Mouse (Mus musculus) adrenal gland, adult (tissue): Measurements from ENCODE around the gene Plcl2.

Source experiments
- DNase-seq, 2 experiments: peaks; one replicate each; pipeline ENCODE4 v3.0.0; 2022 to 2023; ENCODE audit warnings: low spot score in 1 of 2; ENCODE audit not compliant: inconsistent age in 2 of 2

Plcl2 gene

DNA sequence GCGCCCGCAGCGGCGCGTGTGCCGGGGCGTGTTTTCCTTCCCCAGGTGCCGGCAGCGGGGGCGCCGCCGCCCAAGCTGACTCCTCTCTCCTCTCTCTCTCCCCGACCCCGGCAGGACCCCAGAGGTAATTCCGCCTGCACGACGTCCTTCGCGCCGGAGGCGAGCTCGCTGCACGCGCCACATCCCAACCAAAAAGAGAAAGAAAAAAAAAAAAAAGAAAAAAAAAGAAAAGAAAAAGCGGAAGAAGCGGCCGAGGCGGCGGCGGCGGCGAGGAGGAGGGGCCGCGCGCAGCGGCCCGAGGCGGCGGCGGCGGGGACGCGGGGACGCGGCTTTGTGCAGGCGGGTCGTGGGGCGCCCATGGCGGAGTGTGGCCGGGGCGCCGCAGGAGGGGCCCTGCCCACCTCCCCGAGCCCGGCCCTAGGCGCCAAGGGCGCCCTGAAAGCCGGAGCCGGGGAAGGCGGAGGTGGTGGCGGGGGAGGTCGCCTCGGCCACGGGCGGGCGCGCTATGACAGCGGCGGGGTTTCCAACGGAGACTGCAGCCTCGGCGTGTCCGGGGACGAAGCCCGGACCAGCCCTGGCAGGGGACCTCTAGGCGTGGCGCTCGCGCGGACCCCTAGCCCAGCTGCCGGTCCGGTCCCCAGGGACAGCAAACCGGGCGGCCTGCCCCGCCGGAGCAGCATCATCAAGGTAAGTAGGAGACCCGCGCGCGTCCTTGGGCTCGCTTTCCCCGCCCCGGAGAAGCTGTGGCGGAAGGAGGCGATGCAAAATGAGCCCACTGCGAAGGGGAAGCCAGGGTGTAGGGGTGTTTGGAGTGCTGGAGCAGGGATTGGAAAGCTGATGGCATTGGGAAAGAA is at the start of gene Plcl2:
TSS of gene Plcl2 (plus strand) at position 153 of the 854 bp plus-strand sequence.
- peak; percentile 82 to 94 for DNase-seq

DNA sequence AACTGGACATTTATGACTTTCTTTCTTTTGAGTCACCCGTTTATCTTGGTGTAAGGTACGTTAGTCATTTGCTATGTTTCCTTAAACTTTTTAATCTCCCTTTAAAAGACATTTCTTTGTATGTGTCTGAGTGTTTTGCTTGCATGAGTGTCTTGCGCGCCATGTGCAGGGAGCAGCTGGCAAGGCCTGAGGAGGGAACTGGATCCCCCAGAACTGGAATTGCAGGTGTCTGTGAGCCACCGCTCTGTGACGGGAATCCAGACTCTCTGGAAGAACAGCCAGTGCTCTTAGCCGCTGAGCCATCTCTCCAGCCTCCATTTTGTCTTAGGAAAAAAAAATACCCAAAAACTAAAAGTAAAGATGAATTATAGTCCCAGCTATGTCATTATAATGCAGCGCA is 48.9 kb upstream of the Plcl2 start:
- no peak for DNase-seq

DNA sequence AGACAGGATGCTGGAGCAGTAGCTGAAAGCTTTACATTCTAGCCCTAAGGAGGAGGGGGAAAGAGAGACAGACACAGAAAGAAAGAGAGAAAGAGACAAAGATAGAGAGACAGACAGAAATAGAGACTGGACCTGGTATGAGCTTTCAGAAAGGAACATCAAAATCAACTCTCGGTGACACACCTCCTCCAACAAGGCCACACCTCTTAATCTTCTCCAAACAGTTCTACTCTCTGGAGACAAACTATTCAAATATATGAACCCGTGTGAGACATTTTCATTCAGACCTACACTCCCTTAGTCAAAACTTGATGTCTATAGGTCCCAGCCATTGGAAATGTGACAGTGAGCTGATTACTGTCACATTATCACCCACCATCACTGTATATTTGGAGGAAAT is 41.8 kb upstream of the Plcl2 start:
- no peak for DNase-seq

DNA sequence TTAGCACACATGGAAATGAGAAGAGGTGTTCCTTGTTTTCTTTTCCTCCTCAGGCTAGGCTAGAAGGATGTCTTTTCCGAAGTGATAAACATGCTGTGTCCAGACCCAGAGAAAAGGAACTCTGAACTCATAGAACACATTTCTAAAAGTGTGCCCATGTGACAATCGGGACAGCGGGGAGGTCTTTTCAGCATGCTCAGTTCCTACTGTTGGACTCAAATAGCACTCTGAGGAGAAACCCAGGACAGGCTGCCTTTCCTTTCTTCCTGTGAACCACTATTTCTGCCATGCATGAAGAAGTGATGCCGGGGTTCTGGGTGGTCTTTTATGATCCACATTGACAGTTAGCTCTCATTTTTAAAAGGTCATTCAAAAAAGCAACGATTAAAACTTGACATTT is 40.1 kb upstream of the Plcl2 start:
- peak in 1 of 2 experiments; percentile 45 for DNase-seq

DNA sequence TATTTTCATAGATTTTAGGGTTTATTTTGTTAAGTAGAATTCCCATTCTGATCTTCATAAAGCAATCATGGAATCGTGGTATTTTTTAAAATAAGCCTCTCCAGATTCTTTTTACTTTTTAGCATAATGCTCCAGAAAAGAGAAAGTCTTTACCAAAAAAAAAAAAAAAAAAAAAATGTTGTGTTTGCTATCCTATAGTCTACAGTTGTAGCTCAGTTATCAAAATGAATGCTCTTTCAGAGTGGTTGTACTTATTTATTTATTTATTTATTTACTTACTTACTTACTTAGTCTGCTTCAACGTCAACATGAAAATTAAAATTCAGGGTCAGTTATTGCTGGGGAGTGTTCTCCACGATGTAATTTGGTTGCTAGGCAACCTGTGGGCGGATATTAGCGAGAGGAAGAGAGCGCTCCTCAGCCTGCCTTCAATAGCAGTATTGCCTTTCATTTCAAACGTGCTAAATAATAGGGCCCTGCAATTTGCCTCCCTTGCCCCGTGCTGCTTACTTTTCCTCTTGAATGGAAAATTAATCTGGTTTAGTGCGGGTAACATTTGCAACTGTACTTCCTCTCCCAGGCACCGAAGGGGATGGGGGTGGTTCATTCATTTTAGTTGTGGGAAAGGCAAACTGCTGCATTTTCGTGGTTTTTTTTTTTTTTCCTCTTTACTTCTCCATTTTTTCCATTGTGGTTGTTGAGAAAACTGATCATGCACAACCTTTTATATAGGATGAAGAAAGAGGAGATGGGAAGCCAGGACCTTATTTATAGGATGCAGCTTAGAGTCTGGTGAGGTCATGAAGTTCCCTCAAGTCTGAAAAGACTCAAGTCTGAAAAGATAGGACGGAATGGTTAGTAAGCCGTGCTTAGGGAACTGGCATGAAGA is 39.4 kb upstream of the Plcl2 start:
- peak; percentile 65 to 84 for DNase-seq

DNA sequence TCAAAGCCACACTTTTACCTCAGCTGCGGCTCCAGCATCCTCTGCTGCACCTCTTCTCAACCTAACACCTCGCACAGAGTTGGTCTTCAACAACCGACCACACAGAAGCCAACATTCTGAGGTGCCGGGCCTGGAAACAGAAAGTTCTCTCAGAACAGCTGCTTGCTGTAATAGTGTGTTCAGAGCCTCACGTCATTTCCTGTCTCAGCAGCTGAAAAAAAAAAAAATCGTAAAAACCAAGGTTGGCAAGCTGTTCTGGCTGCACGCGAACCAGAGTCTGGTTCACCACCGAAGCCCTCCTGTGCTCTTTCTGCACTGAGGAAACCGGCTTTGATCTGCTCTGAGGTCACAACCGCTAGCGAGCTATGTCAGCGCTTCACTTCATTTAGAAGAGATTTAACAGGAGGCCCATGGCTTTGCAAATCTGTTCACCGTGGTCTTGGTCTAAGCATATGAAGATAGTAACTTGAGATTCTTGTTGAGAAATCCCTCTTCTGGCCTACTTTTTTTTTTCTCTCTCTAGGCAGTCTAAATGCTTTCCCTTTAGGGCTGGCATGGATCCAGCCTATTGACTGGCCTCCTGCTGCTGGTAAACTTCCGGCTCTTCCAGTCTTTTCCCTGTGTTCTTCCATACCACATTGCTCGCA is 38.6 kb upstream of the Plcl2 start:
- peak; percentile 76 to 89 for DNase-seq

DNA sequence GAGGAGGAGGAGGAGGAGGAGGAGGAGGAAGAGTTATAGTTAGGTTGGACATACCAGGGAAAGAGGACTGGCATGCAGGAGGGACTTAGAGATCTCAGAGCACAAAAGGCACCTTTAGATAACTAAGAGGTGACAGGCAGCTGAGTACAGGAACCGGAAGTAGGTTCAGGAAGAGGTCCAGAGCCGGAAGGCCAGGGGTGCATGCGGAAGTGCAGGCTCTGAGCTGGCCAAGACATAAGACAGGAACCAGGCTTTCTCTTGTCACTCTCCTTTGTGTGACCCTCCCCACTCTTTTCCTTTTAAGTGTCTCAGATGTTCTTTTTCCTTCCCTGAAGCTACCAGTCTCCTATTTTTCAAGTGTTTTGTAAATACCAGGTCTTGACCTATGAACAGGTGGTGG is 38.0 kb upstream of the Plcl2 start:
- peak; percentile 48 to 73 for DNase-seq

DNA sequence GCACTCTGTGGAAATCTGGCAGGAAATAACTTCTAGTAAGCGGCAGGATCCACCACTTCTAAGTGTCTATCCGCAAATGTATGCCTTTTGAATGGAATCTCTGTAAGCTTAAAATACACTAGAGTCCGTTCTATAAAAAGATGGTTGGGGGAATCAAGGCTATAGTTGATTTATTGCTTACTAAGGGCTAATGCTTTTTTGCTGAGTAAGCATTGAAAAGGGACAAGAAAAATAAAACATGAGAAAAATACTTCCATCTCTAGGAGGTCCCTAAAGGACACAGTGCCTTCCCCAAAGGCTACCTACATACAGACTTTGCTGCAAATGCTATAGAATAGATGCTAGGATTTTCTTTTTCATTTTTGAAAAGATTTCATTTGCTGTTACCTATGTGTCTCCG is 31.9 kb upstream of the Plcl2 start:
- no peak for DNase-seq

DNA sequence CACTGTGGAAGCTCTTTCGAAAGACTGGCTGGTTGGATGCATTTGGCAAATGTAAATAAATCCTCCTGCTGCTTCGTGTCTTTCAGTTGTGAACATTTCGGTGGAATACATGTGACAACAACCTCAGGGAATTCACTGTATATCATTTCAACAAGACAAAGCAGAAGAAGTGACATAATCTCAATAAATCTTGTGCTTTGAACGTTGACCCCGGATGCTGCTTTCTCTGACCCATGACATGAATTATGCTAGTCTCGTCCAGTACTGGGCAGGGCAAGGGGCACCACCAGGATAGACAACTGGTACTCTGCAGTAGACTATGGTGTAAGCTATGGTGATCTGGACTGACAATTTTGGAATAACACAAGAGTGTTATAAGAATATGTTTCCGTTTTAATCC is 28.3 kb upstream of the Plcl2 start:
- DNase-seq: peak in 1 of 2 experiments; percentile 50

DNA sequence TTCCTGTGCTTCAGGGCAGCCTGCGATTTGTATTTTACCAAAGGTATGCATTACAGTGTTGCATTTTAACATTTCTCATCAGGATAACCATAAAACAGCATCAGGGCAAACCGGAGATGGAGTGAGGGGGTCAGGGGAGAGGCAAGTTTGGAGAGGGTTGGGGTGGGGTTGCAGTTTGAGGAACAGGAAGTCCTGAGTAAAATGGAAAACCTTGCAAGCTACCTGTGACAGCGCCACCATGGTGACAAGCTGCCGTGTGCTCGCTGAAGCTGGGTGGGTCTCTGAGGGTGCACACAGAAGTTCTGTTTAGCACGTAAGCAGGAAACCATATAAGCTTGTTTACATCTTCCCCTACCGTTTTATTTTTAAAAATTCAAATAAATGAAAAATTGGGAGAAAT is 25.5 kb upstream of the Plcl2 start:
- no peak for DNase-seq

DNA sequence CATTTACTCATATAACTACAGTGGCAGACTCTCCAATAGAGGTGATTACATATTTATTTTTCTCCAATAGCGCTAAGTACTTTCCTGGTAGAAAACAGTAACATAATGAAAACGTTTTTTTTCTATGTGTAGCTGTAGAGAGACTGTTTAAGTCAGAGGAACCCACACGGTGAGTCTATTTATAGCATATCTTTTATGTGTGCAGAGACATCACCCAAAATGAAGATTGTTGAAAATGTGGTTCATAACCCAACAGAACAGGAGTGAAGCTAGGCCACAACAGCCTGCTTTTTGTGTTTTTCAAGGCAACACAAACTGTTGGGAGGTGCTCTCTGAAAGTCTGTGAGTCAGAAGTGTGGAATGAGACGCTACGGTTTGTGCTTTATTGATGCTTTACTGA is 24.2 kb upstream of the Plcl2 start:
- DNase-seq: peak; percentile 11 to 64

DNA sequence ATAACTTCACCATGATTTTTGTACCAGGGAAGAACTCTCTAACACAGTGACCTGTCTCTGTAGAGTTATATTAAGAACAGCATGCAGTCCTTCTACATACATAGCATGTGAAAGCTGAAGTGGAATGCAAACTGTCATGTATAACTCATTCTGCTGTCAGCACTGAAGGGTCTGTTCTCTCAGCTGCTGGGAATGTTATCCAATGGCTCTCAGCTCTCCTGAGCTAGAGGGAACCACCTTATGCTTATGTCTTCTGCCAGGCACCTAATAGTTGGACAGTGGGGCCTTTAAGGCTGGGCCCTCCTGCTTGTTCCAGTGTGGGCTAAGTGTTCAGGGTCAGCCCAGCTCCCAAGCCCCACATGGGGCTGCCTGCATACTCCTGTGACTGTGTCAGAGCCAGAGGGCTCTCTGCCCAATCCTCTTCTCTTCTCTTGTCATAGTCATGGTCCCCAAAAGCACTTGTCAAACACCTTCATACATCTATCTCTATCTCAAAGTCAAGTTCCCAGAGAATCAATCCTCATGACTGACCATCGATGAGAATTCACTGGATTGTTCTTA is 22.1 kb upstream of the Plcl2 start:
- DNase-seq: peak in 1 of 2 experiments; percentile 76

DNA sequence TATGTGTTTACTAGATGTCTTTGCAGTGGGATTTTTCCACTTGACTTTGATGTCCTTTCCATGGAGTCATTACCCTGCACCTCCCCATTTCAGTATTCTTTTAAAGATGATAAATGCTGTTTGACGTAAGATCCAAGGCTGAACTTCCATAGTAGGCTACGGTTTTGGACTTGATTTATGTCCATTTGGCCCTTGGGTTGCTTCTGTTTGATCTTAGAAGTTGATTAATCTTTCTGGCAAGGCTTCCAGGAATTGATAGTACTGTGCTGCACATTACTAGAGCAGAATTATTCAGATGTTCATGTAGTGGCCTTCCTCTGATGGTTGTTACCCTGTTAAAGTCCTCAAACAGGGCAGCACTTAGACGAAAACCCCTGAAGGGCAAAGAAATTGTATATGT is 21.5 kb upstream of the Plcl2 start:
- peak; percentile 61 to 92 for DNase-seq

DNA sequence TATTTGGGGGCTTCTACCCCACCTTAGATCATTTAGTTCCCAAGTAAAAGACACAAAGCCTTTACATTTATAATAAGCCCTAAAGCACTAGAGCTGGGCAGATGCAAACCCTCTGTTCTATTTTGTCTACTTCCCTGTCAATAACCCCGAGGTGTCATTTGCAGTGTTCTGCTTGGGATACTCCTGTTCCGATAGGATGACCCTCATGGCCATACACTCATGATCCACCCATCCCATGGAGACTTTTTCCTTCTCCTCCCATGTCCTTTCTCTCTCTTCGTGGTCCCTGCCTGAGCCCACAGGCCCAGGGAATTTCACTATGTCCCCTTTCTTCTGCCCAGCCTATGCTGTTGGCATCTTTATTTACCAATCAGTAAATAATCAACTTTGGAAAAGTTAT is 20.8 kb upstream of the Plcl2 start:
- peak; percentile 3 to 64 for DNase-seq

DNA sequence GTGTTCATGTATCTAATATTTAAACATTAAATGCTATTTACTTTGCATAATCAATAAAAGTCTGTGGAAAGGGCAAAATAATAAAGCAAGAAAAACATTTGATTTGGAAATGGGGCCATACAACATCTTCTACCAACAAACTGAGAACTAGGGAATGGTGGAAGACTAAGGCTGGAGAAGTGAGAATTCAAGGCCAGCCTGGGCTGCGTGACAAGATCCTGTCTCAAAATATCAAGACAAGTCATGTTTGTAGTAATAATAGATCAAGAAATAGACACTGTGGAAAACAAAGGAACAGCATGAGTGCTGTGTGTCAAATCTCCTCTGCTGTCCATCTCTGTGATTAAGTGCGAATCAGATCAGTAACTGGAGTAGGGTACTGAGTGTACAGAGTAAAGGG is 20.3 kb upstream of the Plcl2 start:
- DNase-seq: peak; percentile 45 to 82

DNA sequence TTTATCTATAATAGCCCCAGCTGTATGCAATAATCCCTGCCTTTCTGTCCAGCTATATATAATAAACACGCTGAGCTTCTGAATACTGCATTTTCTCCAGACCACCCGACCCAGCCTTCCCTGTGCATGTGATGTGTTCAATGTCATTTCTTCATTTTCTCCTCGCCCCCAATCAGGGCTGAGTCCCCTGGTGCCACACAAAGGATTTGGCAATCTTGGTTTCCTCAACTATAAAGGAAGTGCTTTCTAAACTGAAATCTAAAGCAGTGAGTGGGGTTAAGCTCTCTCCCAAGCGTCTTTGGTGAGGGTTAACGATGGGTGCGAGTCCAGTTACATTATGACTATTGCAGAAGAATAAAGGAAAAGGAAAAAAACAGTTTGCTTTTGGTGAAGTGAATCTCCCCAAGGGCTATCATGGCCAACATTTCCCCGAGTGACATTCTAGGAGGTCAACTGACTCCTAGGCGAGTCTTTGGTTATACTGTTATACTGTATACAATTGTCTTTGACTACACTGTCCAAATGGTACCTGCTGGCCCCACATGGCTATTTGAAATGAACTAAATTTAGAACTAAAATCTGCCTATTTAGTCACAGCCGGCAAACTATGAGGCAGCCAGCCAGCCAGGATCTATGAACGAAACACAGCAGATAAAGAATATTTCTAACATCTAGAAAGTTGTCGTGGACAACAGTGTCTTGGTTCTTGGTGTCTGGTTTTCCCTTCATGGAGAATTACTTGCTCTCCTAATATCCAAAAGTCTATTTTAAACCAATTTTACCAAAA is 18.4 kb upstream of the Plcl2 start:
- peak in 1 of 2 experiments; percentile 44 for DNase-seq

DNA sequence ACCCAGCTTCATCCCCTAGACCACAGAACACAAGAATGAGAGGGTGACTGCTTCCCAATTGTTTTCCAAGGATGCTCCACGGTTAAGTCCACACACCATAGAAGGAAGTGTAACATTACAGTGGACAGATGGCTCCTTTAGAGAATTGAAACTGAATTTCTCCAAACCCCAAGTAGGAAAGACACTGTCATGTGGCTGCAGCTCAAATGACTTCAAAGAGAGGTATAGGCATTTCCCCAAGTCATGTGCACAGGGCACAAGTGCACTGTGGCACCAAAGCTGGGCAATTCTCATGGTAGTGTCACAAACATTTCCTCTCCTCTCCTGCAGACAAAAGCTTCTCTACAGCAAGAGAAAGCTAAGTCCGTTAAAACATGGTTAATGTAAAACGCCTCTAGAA is 17.7 kb upstream of the Plcl2 start:
- DNase-seq: no peak

DNA sequence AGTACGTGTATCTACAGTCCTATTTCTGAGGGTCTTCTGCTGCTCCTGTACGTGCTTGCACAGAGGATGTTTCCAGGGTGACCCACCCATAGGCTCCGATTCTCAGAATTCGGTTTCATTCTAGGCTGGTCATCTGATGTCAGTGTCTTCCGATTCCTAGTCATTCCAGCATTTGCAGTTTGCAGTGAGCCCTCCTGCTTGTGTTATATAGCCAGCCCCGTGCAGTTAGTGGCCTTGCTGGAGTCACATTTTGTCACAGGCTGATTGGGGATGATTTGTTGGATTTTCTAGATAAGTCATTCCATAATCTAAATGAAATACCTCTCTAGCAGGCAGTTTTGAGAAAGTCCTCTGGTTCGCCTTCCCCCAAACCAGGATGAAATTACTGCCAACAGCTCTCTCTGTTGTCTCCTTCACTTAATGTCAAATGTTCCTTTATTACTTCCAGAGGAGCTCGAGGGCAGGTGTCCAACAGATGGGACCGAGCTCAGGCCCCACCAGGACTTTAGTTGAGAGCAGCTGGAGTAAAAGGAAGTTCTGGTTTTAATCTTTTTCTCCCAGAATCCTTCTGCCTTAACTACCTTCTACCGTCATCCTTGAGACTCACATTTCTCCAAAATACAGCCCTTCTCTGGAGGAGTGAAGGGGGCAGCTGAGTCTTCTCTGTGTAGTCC is 13.8 kb upstream of the Plcl2 start:
- DNase-seq: peak; percentile 77 to 92

DNA sequence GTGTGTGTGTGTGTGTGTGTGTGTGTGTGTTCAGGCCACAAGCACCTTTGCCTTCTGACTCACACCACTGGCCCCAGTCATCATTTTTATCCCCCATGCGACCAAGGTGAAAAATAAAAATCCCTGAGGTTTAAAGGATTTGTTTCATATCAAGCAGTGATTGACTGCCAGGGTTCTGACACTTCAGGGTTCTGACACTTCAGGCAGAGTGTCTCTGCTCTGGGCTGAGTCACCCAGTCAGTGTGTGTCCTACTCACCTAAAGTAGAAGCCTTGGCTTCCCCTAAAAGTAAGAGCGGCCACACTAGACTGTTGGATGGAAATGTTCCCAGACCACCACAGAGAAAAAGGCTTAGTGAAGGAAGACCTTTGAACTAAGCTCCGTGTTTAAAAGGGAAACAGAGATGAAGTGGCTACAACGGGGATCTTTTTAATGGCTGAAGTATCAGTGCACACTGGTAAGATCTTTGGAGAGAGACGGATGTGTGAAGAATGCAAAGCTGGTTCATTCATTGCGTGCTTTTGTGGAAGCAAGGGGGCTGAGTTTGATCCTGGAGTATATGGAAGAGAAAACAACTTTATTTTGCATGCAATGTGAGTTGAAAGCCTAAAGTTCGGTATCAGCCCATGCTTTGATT is 11.0 kb upstream of the Plcl2 start:
- peak in 1 of 2 experiments; percentile 67 for DNase-seq
